Mouse (Mus musculus) limb, embryonic 12.5 days (tissue): ENCODE results near the gene Spred2. TPM values are rescaled to one million over a fixed set of nuclear protein-coding genes. Genes with fewer than 3 reads are reported as not detected.

Source experiments
- ATAC-seq: fragments of 200-750 bp; cut with Nextera tagmentation; 2 replicates; pipeline ENCODE4 v1.8.0; 2017; ENCODE audit warnings: low read depth, moderate TSS enrichment; ENCODE audit not compliant: insufficient number of reproducible peaks, insufficient read depth, low FRiP score, low TSS enrichment
- H3K27ac ChIP-seq: fragments of 300-500 bp; sonication (generic); 2 replicates; pipeline ENCODE4 v1.5.1; 2016; ENCODE audit warnings: mild to moderate bottlenecking, moderate library complexity
- H3K27me3 ChIP-seq: fragments of 300-500 bp; sonication (generic); 2 replicates; pipeline ENCODE4 v1.6.1; 2016; ENCODE audit warnings: mild to moderate bottlenecking, moderate library complexity
- H3K36me3 ChIP-seq: fragments of 300-500 bp; sonication (generic); 2 replicates; pipeline ENCODE4 v1.6.1; 2016; ENCODE audit warnings: mild to moderate bottlenecking, moderate library complexity
- H3K4me1 ChIP-seq: fragments of 300-500 bp; sonication (generic); replicated peaks from 2 replicates; pipeline ENCODE4 v1.6.1; 2016
- H3K4me2 ChIP-seq: fragments of 300-500 bp; sonication (generic); 2 replicates; pipeline ENCODE4 v1.6.1; 2016; ENCODE audit warnings: mild to moderate bottlenecking, moderate library complexity
- H3K4me3 ChIP-seq: fragments of 300-500 bp; sonication (generic); replicated peaks from 2 replicates; pipeline ENCODE4 v1.5.1; 2016; ENCODE audit warnings: mild to moderate bottlenecking
- H3K9ac ChIP-seq: fragments of 300-500 bp; sonication (generic); replicated peaks from 2 replicates; pipeline ENCODE4 v1.6.1; 2016; ENCODE audit warnings: mild to moderate bottlenecking, moderate library complexity
- H3K9me3 ChIP-seq: fragments of 300-500 bp; sonication (generic); 2 replicates; pipeline ENCODE4 v1.6.1; 2016; ENCODE audit warnings: mild to moderate bottlenecking, moderate library complexity
- WGBS: fragments of 180-500 bp; shearing (Covaris S2); methylation state at CpG from one replicate; pipeline ENCODE4 v1.1.7; 2016; 5-methylcytosine and 5-hydroxymethylcytosine counted together
- polyA plus RNA-seq: library from polyadenylated mRNA; unstranded; fragments of >200 nt; fragmentation: Nextera tagmentation; extraction: Ambion mirVana; gene quantifications from 2 replicates; pipeline ENCODE4 v1.2.1, GENCODE M21; 2016

Gene Spred2
- polyA plus RNA-seq, 1 experiment from 2014 or later, result 7.6 TPM

DNA sequence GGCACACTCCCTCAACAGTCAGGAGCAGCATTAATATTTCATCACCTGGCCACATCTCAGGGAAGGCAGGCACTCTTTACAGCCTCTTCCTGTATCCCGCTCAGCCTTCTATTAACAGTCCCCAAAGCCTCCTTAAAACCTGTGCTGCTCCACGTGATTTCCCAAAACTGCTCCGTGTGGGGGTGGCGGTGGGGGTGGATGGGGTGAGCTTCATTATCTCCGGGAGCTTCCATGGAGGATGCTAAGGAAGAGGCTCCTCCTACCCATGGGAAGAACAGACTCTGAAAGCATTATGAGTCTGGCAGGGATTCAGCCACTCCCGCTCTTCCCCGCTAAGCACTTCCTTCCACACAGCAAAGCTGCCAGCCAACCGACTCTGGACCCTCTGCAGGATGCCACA lies 114.5 kb downstream of the Spred2 start:
- ATAC-seq, result 0 out of 2 replicates have a peak, but pooled peaks have one; percentile 9
- no peak overlapping the region for H3K9ac ChIP-seq
- H3K4me2 ChIP-seq, result peak overlapping the region; percentile 11; the same call in 1 of the 2 replicates
- H3K4me1 ChIP-seq, result peaks cover 41% of the 10 kb centered on the region
- H3K4me3 ChIP-seq, result no peak overlapping the region
- 0 out of 2 replicates have a peak overlapping the region, but pooled peaks have one; percentile 35 for H3K27ac ChIP-seq
- H3K27me3 ChIP-seq, result no peaks in the 10 kb centered on the region
- no peaks in the 10 kb centered on the region for H3K36me3 ChIP-seq
- no peaks in the 10 kb centered on the region for H3K9me3 ChIP-seq
- 32% methylated on average over 8 of the region's 8 CpGs for WGBS

GRCm38 (mm10) chr11:20041164-20041920 lies 117.2 kb downstream of the Spred2 start:
- Histone ChIP-seq H3K4me3 (no peak overlapping the region), H3K4me1 (peaks cover 41% of the 10 kb centered on the region), H3K4me2 (no peak overlapping the region), H3K9ac (no peak overlapping the region), H3K27ac (peak overlapping the region; percentile 62), H3K27me3 (no peaks in the 10 kb centered on the region), H3K36me3 (no peaks in the 10 kb centered on the region), H3K9me3 (no peaks in the 10 kb centered on the region)
- no peak for ATAC-seq
- WGBS, result 17% methylated on average over 6 of the region's 6 CpGs

GRCm38 (mm10) chr11:20042106-20042505 lies 117.9 kb downstream of the Spred2 start:
- no peak overlapping the region for H3K9ac ChIP-seq
- H3K4me1 ChIP-seq, result peaks cover 41% of the 10 kb centered on the region
- H3K9me3 ChIP-seq, result no peaks in the 10 kb centered on the region
- no peak overlapping the region for H3K4me3 ChIP-seq
- H3K27ac ChIP-seq, result peak overlapping the region; percentile 62; the same call in 1 of the 2 replicates
- no peak for ATAC-seq
- H3K4me2 ChIP-seq, result no peak overlapping the region
- no peaks in the 10 kb centered on the region for H3K36me3 ChIP-seq
- no peaks in the 10 kb centered on the region for H3K27me3 ChIP-seq
- WGBS, result 44% methylated on average over 4 of the region's 4 CpGs

DNA sequence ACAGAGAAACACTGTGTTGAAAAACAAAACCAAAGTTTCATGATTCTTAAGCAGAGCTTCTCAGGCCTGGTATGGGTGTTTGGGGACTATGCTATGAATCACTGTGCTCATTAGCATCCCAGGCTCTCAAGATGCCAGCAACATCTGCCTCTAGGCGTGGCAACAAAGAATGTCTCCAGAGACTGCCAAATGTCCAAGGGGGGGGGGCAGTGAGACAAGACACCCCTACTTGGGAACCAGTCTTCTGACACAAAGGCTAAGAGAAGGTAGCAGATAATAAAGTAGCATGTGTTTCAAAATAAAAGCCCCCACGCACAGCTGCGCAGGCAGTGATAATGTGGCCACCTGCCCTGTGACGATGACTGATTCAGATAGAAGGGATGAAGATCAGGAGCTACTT lies 119.1 kb downstream of the Spred2 start:
- Histone ChIP-seq H3K9ac (no peak overlapping the region), H3K4me2 (no peak overlapping the region), H3K4me1 (peaks cover 36% of the 10 kb centered on the region), H3K27ac (no peak overlapping the region), H3K27me3 (no peaks in the 10 kb centered on the region), H3K4me3 (no peak overlapping the region), H3K9me3 (no peaks in the 10 kb centered on the region), H3K36me3 (no peaks in the 10 kb centered on the region)
- ATAC-seq, result no peak
- 84% methylated on average over 4 of the region's 4 CpGs for WGBS

DNA sequence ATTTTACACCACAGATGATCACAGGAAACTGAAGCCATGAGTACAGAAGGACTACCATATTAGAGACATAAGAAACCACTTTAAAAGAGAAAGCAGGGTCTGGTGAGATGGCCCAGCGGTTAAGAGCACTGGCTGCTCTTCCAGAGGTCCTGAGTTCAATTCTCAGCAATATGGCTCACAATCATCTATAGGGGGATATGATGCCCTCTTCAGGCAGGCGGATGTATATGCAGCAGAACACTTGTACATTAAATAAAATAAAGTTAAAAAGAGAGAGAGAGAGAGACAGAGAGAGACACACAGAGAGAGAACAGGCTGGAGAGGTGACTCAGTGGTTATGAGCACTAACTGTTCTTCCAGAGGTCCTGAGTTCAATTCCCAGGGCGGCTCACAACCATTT lies 121.4 kb downstream of the Spred2 start:
- no peaks in the 10 kb centered on the region for H3K36me3 ChIP-seq
- no peak overlapping the region for H3K4me3 ChIP-seq
- no peaks in the 10 kb centered on the region for H3K27me3 ChIP-seq
- peaks cover 21% of the 10 kb centered on the region for H3K4me1 ChIP-seq
- H3K9me3 ChIP-seq, result 0 out of 2 replicates have a peak, but pooled peaks cover 3% of the 10 kb centered on the region
- 81% methylated on average over 3 of the region's 3 CpGs for WGBS
- H3K9ac ChIP-seq, result no peak overlapping the region
- no peak overlapping the region for H3K27ac ChIP-seq
- ATAC-seq, result no peak
- no peak overlapping the region for H3K4me2 ChIP-seq

DNA sequence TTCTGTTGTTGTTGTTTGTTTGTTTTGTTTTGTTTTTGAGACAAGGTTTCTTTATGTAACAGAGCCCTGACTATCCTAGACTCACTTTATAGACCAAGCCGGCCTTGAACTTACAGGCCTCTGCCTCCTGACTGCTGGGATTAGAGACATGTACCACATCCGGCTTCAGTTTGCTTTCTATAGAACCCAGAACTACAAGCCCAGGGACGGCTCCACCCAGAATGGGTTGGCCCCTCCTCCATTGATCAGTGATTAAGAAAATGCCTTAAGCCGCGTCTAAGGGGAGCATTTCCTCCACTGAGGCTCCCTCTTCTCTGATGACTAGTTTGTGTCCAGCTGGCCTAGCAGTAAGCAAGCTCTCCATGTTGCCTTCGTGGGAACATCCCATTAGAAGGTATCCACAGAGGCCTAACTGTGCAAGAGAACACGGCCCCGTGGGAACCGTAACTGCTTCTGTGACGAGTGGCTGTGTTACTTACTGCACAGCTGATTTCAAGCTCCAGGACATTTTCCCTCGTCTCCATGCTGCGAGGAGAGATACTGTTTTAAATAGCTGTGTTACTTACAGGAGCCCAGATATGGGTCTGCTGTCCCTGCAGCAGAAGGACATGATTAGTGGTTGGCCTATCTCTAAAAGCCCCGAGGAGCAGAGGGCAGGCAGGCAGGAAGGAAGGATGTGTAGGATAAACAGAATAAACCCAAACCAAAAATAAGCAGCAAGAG lies 128.8 kb downstream of the Spred2 start:
- H3K9me3 ChIP-seq, result peaks cover 3% of the 10 kb centered on the region; the same call in 1 of the 2 replicates
- H3K4me3 ChIP-seq, result no peak overlapping the region
- no peak overlapping the region for H3K4me2 ChIP-seq
- no peak for ATAC-seq
- H3K36me3 ChIP-seq, result peaks cover 12% of the 10 kb centered on the region; the same call in 1 of the 2 replicates
- peak overlapping the region; percentile 66 for H3K27ac ChIP-seq
- H3K4me1 ChIP-seq, result peaks cover 19% of the 10 kb centered on the region
- 64% methylated on average over 13 of the region's 13 CpGs for WGBS
- H3K27me3 ChIP-seq, result no peaks in the 10 kb centered on the region
- no peak overlapping the region for H3K9ac ChIP-seq

DNA sequence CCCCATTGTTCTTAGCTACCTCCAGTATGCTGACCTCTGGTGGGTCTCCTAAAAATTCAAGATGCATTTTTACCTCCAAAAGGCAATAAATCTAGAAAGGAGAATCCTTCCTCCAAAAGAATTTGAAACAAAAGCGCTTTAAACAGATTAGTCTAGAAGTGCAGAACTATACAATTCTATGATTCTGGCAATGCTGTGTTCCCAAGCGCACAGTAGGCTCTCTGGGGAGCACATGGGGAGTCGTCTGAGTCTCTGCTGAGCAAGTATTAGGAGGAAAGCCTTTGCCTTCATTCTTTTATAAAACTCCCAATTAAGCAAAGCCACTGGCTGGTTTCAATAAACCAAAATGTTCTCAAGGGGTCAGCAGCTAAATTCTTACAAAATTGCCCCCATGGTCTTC lies 129.8 kb downstream of the Spred2 start:
- no peak for ATAC-seq
- no peak overlapping the region for H3K4me3 ChIP-seq
- WGBS, result 75% methylated on average over 3 of the region's 3 CpGs

GRCm38 (mm10) chr11:20054617-20055016 lies 130.4 kb downstream of the Spred2 start:
- Histone ChIP-seq H3K9me3 (no peaks in the 10 kb centered on the region; the same call in 1 of the 2 replicates), H3K36me3 (peaks cover 26% of the 10 kb centered on the region), H3K4me3 (no peak overlapping the region), H3K27ac (0 out of 2 replicates have a peak overlapping the region, but pooled peaks have one; percentile 45), H3K4me1 (peaks cover 19% of the 10 kb centered on the region), H3K9ac (no peak overlapping the region), H3K4me2 (no peak overlapping the region), H3K27me3 (no peaks in the 10 kb centered on the region)
- WGBS, result 34% methylated on average over 5 of the region's 5 CpGs
- no peak for ATAC-seq

More for the DNA sequence above, 129.8 kb downstream of the Spred2 start:
- peaks cover 19% of the 10 kb centered on the region for H3K4me1 ChIP-seq
- H3K27ac ChIP-seq, result no peak overlapping the region; the same call in 1 of the 2 replicates
- peaks cover 3% of the 10 kb centered on the region; the same call in 1 of the 2 replicates for H3K9me3 ChIP-seq
- H3K36me3 ChIP-seq, result peaks cover 20% of the 10 kb centered on the region
- no peak overlapping the region for H3K4me2 ChIP-seq
- no peaks in the 10 kb centered on the region for H3K27me3 ChIP-seq
- H3K9ac ChIP-seq, result no peak overlapping the region

DNA sequence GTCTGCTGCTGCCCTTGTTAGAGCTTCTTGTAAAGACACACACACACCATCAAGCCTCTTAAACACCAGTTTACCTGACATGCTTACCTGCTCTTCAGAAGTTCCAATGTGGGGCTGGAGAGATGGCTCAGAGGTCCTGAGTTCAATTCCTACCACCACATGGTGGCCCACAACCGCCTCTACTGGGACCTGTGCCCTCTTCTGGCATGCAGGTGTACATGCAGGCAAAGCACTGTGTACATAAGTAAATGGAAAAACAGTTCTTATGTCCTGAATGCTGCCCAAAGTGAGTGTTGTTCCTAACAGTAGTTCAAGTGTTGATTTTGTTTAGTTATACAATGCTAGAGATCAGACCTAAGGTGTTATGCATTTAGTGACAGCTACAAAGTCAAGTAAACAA lies 132.0 kb downstream of the Spred2 start:
- no peaks in the 10 kb centered on the region; the same call in 1 of the 2 replicates for H3K9me3 ChIP-seq
- ATAC-seq, result no peak
- H3K4me1 ChIP-seq, result peaks cover 19% of the 10 kb centered on the region
- WGBS, result 86% methylated on average over 1 of the region's 1 CpGs
- H3K36me3 ChIP-seq, result peaks cover 41% of the 10 kb centered on the region
- no peak overlapping the region for H3K27ac ChIP-seq
- no peak overlapping the region for H3K4me2 ChIP-seq
- H3K4me3 ChIP-seq, result no peak overlapping the region
- no peak overlapping the region for H3K9ac ChIP-seq
- H3K27me3 ChIP-seq, result no peaks in the 10 kb centered on the region

DNA sequence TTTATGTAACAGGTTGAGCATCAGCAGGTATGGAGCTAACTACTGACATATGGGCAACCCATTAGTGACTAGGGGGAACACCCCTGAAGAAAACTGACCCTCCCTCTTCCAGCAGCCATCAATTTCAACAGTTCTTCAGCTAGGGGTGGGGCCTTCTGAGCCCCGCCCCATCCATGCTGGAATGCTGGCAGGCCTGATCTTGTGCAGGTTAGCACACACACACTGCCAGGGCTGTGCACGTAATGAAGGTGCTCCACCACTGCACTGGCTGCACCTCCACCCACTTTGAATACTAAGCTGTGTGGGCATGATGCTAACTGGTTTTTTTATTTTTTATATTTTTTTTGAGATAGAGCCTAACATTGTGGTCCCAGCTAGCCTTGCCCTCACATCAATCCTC lies 133.3 kb downstream of the Spred2 start:
- no peak overlapping the region for H3K4me3 ChIP-seq
- ATAC-seq, result no peak
- H3K27ac ChIP-seq, result no peak overlapping the region
- peaks cover 19% of the 10 kb centered on the region for H3K4me1 ChIP-seq
- 87% methylated on average over 2 of the region's 2 CpGs for WGBS
- H3K36me3 ChIP-seq, result peaks cover 45% of the 10 kb centered on the region
- no peaks in the 10 kb centered on the region for H3K27me3 ChIP-seq
- H3K4me2 ChIP-seq, result no peak overlapping the region
- no peak overlapping the region for H3K9ac ChIP-seq
- no peaks in the 10 kb centered on the region; the same call in 1 of the 2 replicates for H3K9me3 ChIP-seq

GRCm38 (mm10) chr11:20059736-20060135 lies 135.6 kb downstream of the Spred2 start:
- Histone ChIP-seq H3K36me3 (peaks cover 54% of the 10 kb centered on the region), H3K27ac (no peak overlapping the region; the same call in 1 of the 2 replicates), H3K27me3 (no peaks in the 10 kb centered on the region), H3K4me1 (peaks cover 1% of the 10 kb centered on the region; the same call in 1 of the 2 replicates), H3K9ac (no peak overlapping the region), H3K4me2 (no peak overlapping the region), H3K4me3 (no peak overlapping the region), H3K9me3 (no peaks in the 10 kb centered on the region; the same call in 1 of the 2 replicates)
- WGBS, result 77% methylated on average over 3 of the region's 3 CpGs
- ATAC-seq, result no peak
